9 mouse cellular contexts compared by ENCODE assay signal in the genomic region with DNA sequence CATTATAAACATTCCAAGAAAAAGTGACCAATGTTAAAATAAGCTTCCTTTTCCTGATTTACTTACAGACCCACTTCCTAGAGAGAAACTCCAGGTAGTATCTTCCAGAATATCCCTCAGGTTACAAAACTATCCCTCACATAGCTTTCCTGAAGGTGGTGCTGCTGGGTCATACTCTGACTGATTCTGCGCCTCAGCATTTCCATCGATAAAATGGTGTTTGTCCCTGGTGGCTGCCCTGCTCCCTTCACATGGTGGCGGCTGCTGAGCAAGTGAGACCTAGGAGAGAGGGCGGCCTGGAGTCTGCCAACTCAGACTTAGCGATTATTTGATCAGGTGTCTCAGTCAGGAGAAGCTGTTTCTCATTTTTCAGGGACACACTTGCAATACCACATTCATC.
DNase-seq lines count a peak whose midpoint lies in the region; ATAC-seq and TF ChIP-seq lines count a peak whose summit lies in the region.
"Had no signal": no experiment of that assay in that cellular context is flagged by ENCODE, and none has a peak within 500 bp of the region (broad histone marks: within the 10 kb centered on the region; RNA-seq: fewer than 3 reads in every experiment).

No protein-coding gene starts in this region.

- no peaks in the 10 kb centered on the region for H3K4me1 ChIP-seq in heart, postnatal 0 days (ENCODE audit: control insufficient read depth, insufficient read depth)
- no peaks in the 10 kb centered on the region for H3K4me1 ChIP-seq in embryonic facial prominence, embryonic 10.5 days

- H3K36me3 ChIP-seq in heart, postnatal 0 days (replicated peaks; ENCODE audit: control insufficient read depth, insufficient read depth, low read length) = no peaks in the 10 kb centered on the region
- H3K36me3 ChIP-seq in embryonic facial prominence, embryonic 10.5 days (replicated peaks) = no peaks in the 10 kb centered on the region

- H3K4me3 ChIP-seq in heart, postnatal 0 days (ENCODE audit: low read depth, low read length) = no peak overlapping the region
- no peak overlapping the region for H3K4me3 ChIP-seq in embryonic facial prominence, embryonic 10.5 days
- H3K4me3 ChIP-seq: myocyte had no signal

- 54% methylated on average over 5 of the region's 5 CpGs for WGBS in heart, postnatal 0 days
- WGBS in embryonic facial prominence, embryonic 10.5 days = 51% methylated on average over 5 of the region's 5 CpGs

- TF ChIP-seq EP300 in heart, postnatal 0 days (IDR thresholded peaks at IDR 0.05; ENCODE audit: low read depth) = no peak

- TF ChIP-seq CTCF in heart, postnatal 0 days (IDR thresholded peaks at IDR 0.05; ENCODE audit: low read depth) = peak; percentile 51

- no peak overlapping the region for H3K4me2 ChIP-seq in heart, postnatal 0 days (ENCODE audit: low read depth, low read length)

- no peak overlapping the region for H3K27ac ChIP-seq in heart, postnatal 0 days (ENCODE audit: low read depth)
- H3K27ac ChIP-seq in embryonic facial prominence, embryonic 10.5 days (replicated peaks) = no peak overlapping the region

- no peaks in the 10 kb centered on the region for H3K9me3 ChIP-seq in heart, postnatal 0 days (replicated peaks; ENCODE audit: control insufficient read depth, low read length)
- no peaks in the 10 kb centered on the region for H3K9me3 ChIP-seq in embryonic facial prominence, embryonic 10.5 days

- no peak for DNase-seq in heart, postnatal 0 days (ENCODE audit: low spot score)
- DNase-seq in heart, adult 8-10 months (ENCODE audit: low spot score) = no peak
- peak; percentile 32 for DNase-seq in retina, embryonic 14.5 days (ENCODE audit: low spot score)
- DNase-seq in retina, postnatal 1 day = no peak
- peak; percentile 16 for DNase-seq in embryonic facial prominence, embryonic 10.5 days (ENCODE audit: low spot score)
- peak; percentile 66 for DNase-seq in lung, postnatal 36 days
- DNase-seq in B cell, adult 2 months = no peak
- DNase-seq in layer of hippocampus, adult 8-10 months (ENCODE audit: low spot score in 2 of 2) = no peak

- H3K9ac ChIP-seq in heart, postnatal 0 days (replicated peaks; ENCODE audit: low read depth, low read length) = no peak overlapping the region

- no peak for ATAC-seq in heart, postnatal 0 days (ENCODE audit: insufficient read depth, low read depth)

- H3K27me3 ChIP-seq in heart, postnatal 0 days (ENCODE audit: control insufficient read depth, insufficient read depth, low read length) = no peaks in the 10 kb centered on the region
- H3K27me3 ChIP-seq in embryonic facial prominence, embryonic 10.5 days (replicated peaks; ENCODE audit: low read depth, poor library complexity, severe bottlenecking) = no peaks in the 10 kb centered on the region

Comparison
In these comparisons a context has a peak if more than half of its experiments do, and no peak if none do; other contexts are left out.
1. DNase-seq: peak in retina, embryonic 14.5 days (single experiment), embryonic facial prominence, embryonic 10.5 days (single experiment) and lung, postnatal 36 days (single experiment); none in heart, postnatal 0 days (single experiment), heart, adult 8-10 months (single experiment), retina, postnatal 1 day (single experiment), B cell, adult 2 months (0 of 2) and layer of hippocampus, adult 8-10 months (0 of 2).